Mouse (Mus musculus) ovary, postnatal 10 days (tissue): ENCODE measurements around the gene Gcnt3.
"Not testable (repeated sequence)": the region's sequence is repeated elsewhere in the genome, so short reads cannot be mapped to it uniquely, and the experiment has no call there.

Experiments
- DNase-seq: peaks from one replicate; pipeline ENCODE4 v3.0.0; 2022; ENCODE audit warnings: low spot score

Gene Gcnt3

GRCm38 (mm10) chr9:70042935-70043334 lies 5.0 kb upstream of the Gcnt3 start:
- no peak for DNase-seq

- DNase-seq, result no peak
Observed at GRCm38 (mm10) chr9:70042137-70042536, 4.2 kb upstream of the Gcnt3 start.

- DNase-seq, result no peak
Observed at GRCm38 (mm10) chr9:70040570-70040969, 2.7 kb upstream of the Gcnt3 start.

GRCm38 (mm10) chr9:70039597-70040385 lies 1.9 kb upstream of the Gcnt3 start:
- DNase-seq, result no peak

- no peak for DNase-seq
Observed at GRCm38 (mm10) chr9:70036646-70037045, 1.2 kb downstream of the Gcnt3 start.

GRCm38 (mm10) chr9:70034702-70035101 lies 3.2 kb downstream of the Gcnt3 start:
- no peak for DNase-seq

- no peak for DNase-seq
Observed at GRCm38 (mm10) chr9:70033056-70033455, 4.8 kb downstream of the Gcnt3 start.

GRCm38 (mm10) chr9:70032167-70032566 lies 5.7 kb downstream of the Gcnt3 start:
- no peak for DNase-seq

GRCm38 (mm10) chr9:70025365-70026012 lies 12.4 kb downstream of the Gcnt3 start:
- no peak for DNase-seq

GRCm38 (mm10) chr9:70024648-70025047 lies 13.2 kb downstream of the Gcnt3 start:
- DNase-seq, result no peak

GRCm38 (mm10) chr9:70023615-70024014 lies 14.3 kb downstream of the Gcnt3 start:
- DNase-seq, result not testable (repeated sequence)

GRCm38 (mm10) chr9:70022083-70022482 lies 15.8 kb downstream of the Gcnt3 start:
- DNase-seq, result no peak

GRCm38 (mm10) chr9:70021610-70022009 lies 16.3 kb downstream of the Gcnt3 start:
- no peak for DNase-seq

GRCm38 (mm10) chr9:70018879-70019278 lies 19.0 kb downstream of the Gcnt3 start:
- no peak for DNase-seq

GRCm38 (mm10) chr9:70015632-70016031 lies 22.3 kb downstream of the Gcnt3 start:
- no peak for DNase-seq

GRCm38 (mm10) chr9:70012408-70012901 lies 25.4 kb downstream of the Gcnt3 start, which contains the start of gene Gtf2a2:
TSS of gene Gtf2a2 (plus strand) at chr9:70012550.
- peak; percentile 81 for DNase-seq

GRCm38 (mm10) chr9:70011537-70012407 lies 26.1 kb downstream of the Gcnt3 start:
- no peak for DNase-seq

GRCm38 (mm10) chr9:70010781-70011473 lies 27.0 kb downstream of the Gcnt3 start:
- DNase-seq, result no peak

- DNase-seq, result no peak
Observed at GRCm38 (mm10) chr9:70009754-70010304, 28.1 kb downstream of the Gcnt3 start.

GRCm38 (mm10) chr9:70007506-70008248 lies 30.2 kb downstream of the Gcnt3 start:
- no peak for DNase-seq

GRCm38 (mm10) chr9:70006984-70007383 lies 30.9 kb downstream of the Gcnt3 start:
- no peak for DNase-seq
